Mouse (Mus musculus) CH12.LX (cell line): ENCODE data around the gene Cacybp. TPM values are rescaled to one million over a fixed set of nuclear protein-coding genes. Genes with fewer than 3 reads are reported as not detected.

Experiments
- DNase-seq: peaks from one replicate; pipeline ENCODE4 v3.0.0-alpha.2; 2013; ENCODE audit errors: extremely low read depth
- H3K27ac ChIP-seq: 2 replicates; pipeline ENCODE4 v1.5.1; 2012; ENCODE audit warnings: low read depth, mild to moderate bottlenecking, control low read depth, moderate library complexity; ENCODE audit not compliant: insufficient read depth
- H3K27me3 ChIP-seq: replicated peaks from 2 replicates; pipeline ENCODE3; 2012; ENCODE audit warnings: inconsistent platforms
- H3K36me3 ChIP-seq, 2 experiments: replicated peaks in 1 of 2; 2 replicates each; pipeline versions ENCODE3 to v1.6.1; 2012; ENCODE audit warnings: inconsistent platforms in 1 of 2, low read length in 1 of 2, mild to moderate bottlenecking in 1 of 2, mixed read lengths in 1 of 2, moderate library complexity in 1 of 2; ENCODE audit not compliant: control insufficient read depth in 1 of 2, insufficient read depth in 1 of 2
- H3K4me1 ChIP-seq, 2 experiments: 2 replicates each; pipeline ENCODE4 v1.6.1; 2012; ENCODE audit warnings: inconsistent platforms in 1 of 2, moderate library complexity in 1 of 2; ENCODE audit not compliant: insufficient read depth in 2 of 2, control insufficient read depth in 1 of 2
- H3K4me2 ChIP-seq: 2 replicates; pipeline ENCODE4 v1.6.1; 2012; ENCODE audit warnings: low read depth, mild to moderate bottlenecking, control low read depth; ENCODE audit not compliant: poor library complexity, insufficient read depth, severe bottlenecking
- H3K4me3 ChIP-seq, 3 experiments: fragments of 150-350 bp in 1 of 3; sonication (generic) in 1 of 3; replicated peaks in 1 of 3; 2 replicates each; pipeline versions ENCODE3 to v1.5.1; 2011 to 2012; ENCODE audit warnings: low read depth in 2 of 3, low read length in 2 of 3, mild to moderate bottlenecking in 2 of 3, moderate library complexity in 2 of 3, control low read depth in 1 of 3, improper control_type of control experiment in 1 of 3, inconsistent platforms in 1 of 3, mixed read lengths in 1 of 3; ENCODE audit not compliant: poor library complexity in 1 of 3
- H3K79me2 ChIP-seq: replicated peaks from 2 replicates; pipeline ENCODE4 v1.6.1; 2012; ENCODE audit warnings: mild to moderate bottlenecking, moderate library complexity; ENCODE audit not compliant: control insufficient read depth, poor library complexity, insufficient read depth, severe bottlenecking; ENCODE audit errors: extremely low read depth
- H3K9ac ChIP-seq: 2 replicates; pipeline ENCODE4 v1.6.1; 2012; ENCODE audit warnings: low read depth, mild to moderate bottlenecking, control low read depth, moderate library complexity; ENCODE audit not compliant: insufficient read depth
- H3K9me3 ChIP-seq: replicated peaks from 2 replicates; pipeline ENCODE3; 2012; ENCODE audit warnings: low read length, inconsistent platforms, mixed read lengths
- BHLHE40 ChIP-seq: IDR thresholded peaks from 2 replicates; pipeline ENCODE4 v1.6.1; 2011; ENCODE audit warnings: mild to moderate bottlenecking, low read depth, low read length, improper control_type of control experiment
- CHD2 ChIP-seq: IDR thresholded peaks from 2 replicates; pipeline ENCODE4 v1.6.1; 2011; ENCODE audit warnings: low read length, improper control_type of control experiment
- CTCF ChIP-seq, 2 experiments: IDR thresholded peaks in 1 of 2; conservative IDR thresholded peaks in 1 of 2; 2 replicates each; pipeline ENCODE4 v1.5.1; 2011 to 2012; ENCODE audit warnings: low read depth in 2 of 2, low read length in 2 of 2, improper control_type of control experiment in 1 of 2, inconsistent platforms in 1 of 2, mild to moderate bottlenecking in 1 of 2, moderate library complexity in 1 of 2
- E2F4 ChIP-seq: IDR thresholded peaks from 2 replicates; pipeline ENCODE4 v1.6.1; 2011; ENCODE audit warnings: low read depth, low read length, improper control_type of control experiment; ENCODE audit not compliant: insufficient replicate concordance
- ELF1 ChIP-seq: IDR thresholded peaks from 2 replicates; pipeline ENCODE4 v1.6.1; 2014; ENCODE audit warnings: low read depth, mild to moderate bottlenecking, inconsistent platforms, low read length, improper control_type of control experiment
- EP300 ChIP-seq: IDR thresholded peaks from 2 replicates; pipeline ENCODE4 v1.6.1; 2011; ENCODE audit warnings: low read length, improper control_type of control experiment
- ETS1 ChIP-seq: conservative IDR thresholded peaks from 2 replicates; pipeline ENCODE4 v1.6.1; 2012; ENCODE audit warnings: low read depth, mild to moderate bottlenecking, inconsistent platforms, low read length, improper control_type of control experiment, moderate library complexity
- IRF4 ChIP-seq: IDR thresholded peaks from 2 replicates; pipeline ENCODE4 v1.6.1; 2014; ENCODE audit warnings: low read depth, mild to moderate bottlenecking, inconsistent platforms, low read length, improper control_type of control experiment
- JUND ChIP-seq: conservative IDR thresholded peaks from 2 replicates; pipeline ENCODE4 v1.6.1; 2011; ENCODE audit warnings: low read depth, low read length, improper control_type of control experiment
- KAT2A ChIP-seq: IDR thresholded peaks from 2 replicates; pipeline ENCODE4 v1.6.1; 2012; ENCODE audit warnings: low read length, improper control_type of control experiment, inconsistent platforms; ENCODE audit not compliant: insufficient replicate concordance
- MYC ChIP-seq: IDR thresholded peaks from 2 replicates; pipeline ENCODE4 v1.6.1; 2011; ENCODE audit warnings: low read depth, mild to moderate bottlenecking, improper control_type of control experiment, low read length
- PAX5 ChIP-seq: IDR thresholded peaks from 2 replicates; pipeline ENCODE4 v1.6.1; 2012; ENCODE audit warnings: low read length, inconsistent platforms, mixed read lengths
- POLR2A ChIP-seq: IDR thresholded peaks from 2 replicates; pipeline ENCODE4 v1.6.1; 2011; ENCODE audit warnings: low read depth, mild to moderate bottlenecking, improper control_type of control experiment, low read length
- SIN3A ChIP-seq: IDR thresholded peaks from 2 replicates; pipeline ENCODE4 v1.6.1; 2012; ENCODE audit warnings: low read length, improper control_type of control experiment, inconsistent platforms
- TBP ChIP-seq: conservative IDR thresholded peaks from 2 replicates; pipeline ENCODE4 v1.6.1; 2011; ENCODE audit warnings: low read depth, low read length, improper control_type of control experiment
- TCF12 ChIP-seq: IDR thresholded peaks from 2 replicates; pipeline ENCODE4 v1.6.1; 2014; ENCODE audit warnings: low read depth, mild to moderate bottlenecking, inconsistent platforms, low read length, improper control_type of control experiment
- UBTF ChIP-seq: IDR thresholded peaks from 2 replicates; pipeline ENCODE4 v1.6.1; 2012; ENCODE audit warnings: low read depth, mild to moderate bottlenecking, inconsistent platforms, low read length, improper control_type of control experiment, moderate library complexity
- USF1 ChIP-seq: IDR thresholded peaks from 2 replicates; pipeline ENCODE4 v1.6.1; 2014; ENCODE audit warnings: low read depth, mild to moderate bottlenecking, inconsistent platforms, low read length, improper control_type of control experiment
- ZC3H11A ChIP-seq: IDR thresholded peaks from 2 replicates; pipeline ENCODE4 v1.6.1; 2012; ENCODE audit warnings: low read depth, mild to moderate bottlenecking, inconsistent platforms, low read length, improper control_type of control experiment
- ZKSCAN1 ChIP-seq: IDR thresholded peaks from 2 replicates; pipeline ENCODE4 v1.6.1; 2012; ENCODE audit warnings: low read depth, inconsistent platforms, low read length, improper control_type of control experiment, borderline replicate concordance
- ZMIZ1 ChIP-seq: IDR thresholded peaks from 2 replicates; pipeline ENCODE4 v1.6.1; 2012; ENCODE audit warnings: low read depth, mild to moderate bottlenecking, inconsistent platforms, low read length, improper control_type of control experiment
- ZNF384 ChIP-seq: IDR thresholded peaks from 2 replicates; pipeline ENCODE4 v1.6.1; 2012; ENCODE audit warnings: low read depth, low read length, improper control_type of control experiment, inconsistent platforms
- dilution Hi-C: fragments of 300-500 bp; cut with MboI; formaldehyde crosslinking; loops from 2 replicates; pipeline ENCODE4 v1.14.3; 2020; ENCODE audit warnings: low sequenced_read_pairs; ENCODE audit not compliant: extremely low pct_unique_long_range_greater_than_20kb, extremely low pct_ligation_motif_present
- in situ Hi-C: fragments of 300-500 bp; cut with MboI; formaldehyde crosslinking; loops from 3 replicates; pipeline ENCODE4 v1.14.3; 2019; ENCODE audit warnings: low sequenced_read_pairs, low pct_ligation_motif_present, low pct_unique_long_range_greater_than_20kb, mixed read lengths
- polyA plus RNA-seq: library from polyadenylated mRNA; unstranded; fragments of >175 nt; gene quantifications from 2 replicates; pipeline ENCODE4 v1.2.1, GENCODE M21; 2012; ENCODE audit warnings: low read depth; ENCODE audit not compliant: insufficient read length
- total RNA-seq, 2 experiments: library from RNA; depleted of rRNA; stranded (reverse); fragments of 300-350 nt in 1 of 2; fragments of >200 nt in 1 of 2; gene quantifications; 2 replicates each; pipeline ENCODE4 v1.2.3; 2012 to 2014

Gene Cacybp
- total and polyA plus RNA-seq, 3 experiments, result 130 to 390 (median 357) TPM

DNA sequence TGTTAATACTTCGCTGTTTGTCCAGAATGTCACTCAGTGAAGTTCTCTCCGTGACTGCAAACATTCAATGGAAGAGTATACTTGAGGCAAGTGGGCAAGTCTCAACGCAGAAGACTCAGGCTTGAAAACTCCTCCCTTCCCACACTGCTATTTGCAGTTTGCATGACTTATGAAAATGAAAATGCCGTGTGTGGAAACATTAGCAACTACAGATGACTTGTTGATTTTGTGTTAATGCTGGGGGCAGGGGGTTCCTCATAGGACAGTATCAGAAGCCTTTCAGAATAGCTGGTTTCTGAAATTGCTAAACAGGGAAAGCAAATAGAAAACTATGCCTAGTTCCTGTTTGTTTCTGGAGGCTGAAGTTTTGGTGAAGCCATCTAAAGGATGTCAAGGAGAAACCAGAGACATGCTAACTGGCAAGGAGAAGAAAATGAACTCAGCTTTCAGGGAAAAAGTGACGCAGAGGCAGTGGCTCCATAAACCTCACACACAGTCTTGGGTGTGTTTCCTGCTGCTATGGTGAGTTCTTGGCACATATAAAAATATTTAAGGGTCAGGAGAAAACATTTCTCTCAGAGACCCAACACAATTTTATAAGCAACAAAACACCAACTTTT lies 38.8 kb upstream of the Cacybp start (continued):
- peak; percentile 64; the same call in 1 of the 2 replicates for TF ChIP-seq EP300
- peak; percentile 82; the same call in 1 of the 2 replicates for TF ChIP-seq SIN3A
- TF ChIP-seq E2F4, result no peak
- no peak for TF ChIP-seq PAX5
- TF ChIP-seq ZMIZ1, result no peak
- TF ChIP-seq ZKSCAN1, result no peak
- no peak for TF ChIP-seq ZNF384
- peak; percentile 50; the same call in 1 of the 2 replicates for TF ChIP-seq ETS1
- TF ChIP-seq USF1, result no peak
- peak; percentile 80 for TF ChIP-seq JUND
- no peak for TF ChIP-seq CTCF (conservative IDR thresholded peaks at IDR 0.05 in 1 of 2, IDR thresholded peaks at IDR 0.05 in 1 of 2; ENCODE audit: low read depth in 2 of 2, low read length in 2 of 2)
- TF ChIP-seq TBP, result 0 out of 2 replicates have a peak, but pooled peaks have one; percentile 20
- TF ChIP-seq UBTF, result no peak
- TF ChIP-seq POLR2A, result no peak
- TF ChIP-seq ZC3H11A, result no peak
- peak; percentile 29 for TF ChIP-seq BHLHE40
- no peak for TF ChIP-seq KAT2A
- 0 out of 2 replicates have a peak, but pooled peaks have one; percentile 30 for TF ChIP-seq MYC
- TF ChIP-seq ELF1, result peak; percentile 31; the same call in 1 of the 2 replicates
- peak; percentile 64; the same call in 1 of the 2 replicates for TF ChIP-seq TCF12

DNA sequence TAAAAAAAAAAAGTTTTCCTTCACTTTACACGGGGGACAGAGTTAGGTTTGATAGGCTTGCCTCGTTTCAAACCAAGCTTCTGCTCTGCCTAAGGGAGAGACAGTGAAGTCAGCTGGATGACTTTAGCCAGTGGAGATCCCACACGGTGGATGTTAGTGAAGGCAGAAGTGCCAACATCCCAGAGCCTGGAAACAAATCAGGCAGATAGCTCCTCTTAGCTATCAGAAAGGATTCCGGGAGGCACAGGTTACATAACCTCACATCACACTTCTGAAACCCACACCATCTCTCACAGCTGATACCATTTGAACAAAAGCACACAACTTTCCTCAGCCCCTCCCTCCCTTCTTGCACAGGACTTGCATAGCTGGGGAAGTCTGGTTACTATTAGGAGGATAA lies 38.1 kb upstream of the Cacybp start:
- peak; percentile 22; the same call in 1 of the 2 replicates for TF ChIP-seq IRF4
- TF ChIP-seq CHD2, result no peak
- no peak for TF ChIP-seq POLR2A

More for the DNA sequence above, 38.1 kb upstream of the Cacybp start:
- H3K4me2 ChIP-seq, result peak overlapping the region; percentile 70
- no peaks in the 10 kb centered on the region for H3K9me3 ChIP-seq
- no peak for DNase-seq
- peaks cover 28% of the 10 kb centered on the region for H3K79me2 ChIP-seq
- H3K36me3 ChIP-seq, result peaks cover 10 to 18% of the 10 kb centered on the region in 2 experiments
- no peaks in the 10 kb centered on the region for H3K27me3 ChIP-seq
- dilution Hi-C loops (no loop called here), in situ Hi-C loops (no loop called here)
- H3K9ac ChIP-seq, result peak overlapping the region; percentile 72
- H3K27ac ChIP-seq, result peak overlapping the region; percentile 51
- peaks cover 0 to 57% of the 10 kb centered on the region in 2 experiments; a peak in 2 of 4 replicates for H3K4me1 ChIP-seq
- peak overlapping the region; percentile 29 to 62 (median 52) for H3K4me3 ChIP-seq
